Mouse (Mus musculus): ENCODE data around the gene Tex14. TPM values are rescaled to one million over a fixed set of nuclear protein-coding genes. Genes with fewer than 3 reads are reported as not detected.

Tex14 gene
- 0.29 TPM for total RNA-seq (2023)

GRCm38 (mm10) chr11:87404876-87405275, at the start of gene Tex14, which contains the start of gene Rad51c:
Tex14 (plus strand) TSS chr11:87405065.
Rad51c (minus strand) TSS chr11:87404954.

GRCm38 (mm10) chr11:87358331-87359261, 46.3 kb upstream of the Tex14 start, which contains the start of gene Ppm1e:
Ppm1e (minus strand) TSS chr11:87359023.

GRCm38 (mm10) chr11:87566501-87566900, 161.6 kb downstream of the Tex14 start, which contains the start of gene Gm11492:
Gm11492 (plus strand) TSS chr11:87566653.

GRCm38 (mm10) chr11:87568255-87568953, 163.5 kb downstream of the Tex14 start, which contains the start of gene Sept4:
Sept4 (plus strand) TSS chr11:87568903.

GRCm38 (mm10) chr11:87591526-87592353, 186.9 kb downstream of the Tex14 start, which contains the start of gene Mtmr4:
Mtmr4 (plus strand) TSS chr11:87592162.

Other genes starting within 250 kb of the Tex14 start
- 0.79 TPM for gene Ppm1e, start 46.0 kb upstream of the Tex14 start, total RNA-seq (2023)
- 2.1 TPM for gene Rad51c, start 111 bp upstream of the Tex14 start, total RNA-seq (2023)
- not detected for gene Gm11492, start 161.6 kb downstream of the Tex14 start, total RNA-seq (2023)
- 4.5 TPM for gene Sept4, start 163.8 kb downstream of the Tex14 start, total RNA-seq (2023)
- 21.4 TPM for gene Mtmr4, start 187.1 kb downstream of the Tex14 start, total RNA-seq (2023)
- gene Hsf5, start 212.1 kb downstream of the Tex14 start, total RNA-seq (2023) = 0.29 TPM